Mouse (Mus musculus) midbrain, embryonic 14.5 days (tissue): ENCODE results near the gene P4ha1. TPM values are rescaled to one million over a fixed set of nuclear protein-coding genes. Genes with fewer than 3 reads are reported as not detected.

ENCODE experiments used
- ATAC-seq: fragments of 200-750 bp; cut with Nextera tagmentation; 2 replicates; pipeline ENCODE4 v1.8.0; 2017; ENCODE audit warnings: moderate number of reproducible peaks, moderate library complexity; ENCODE audit not compliant: low FRiP score, low TSS enrichment
- DNase-seq: peaks from one replicate; pipeline ENCODE4 v3.0.0-alpha.2; 2015
- H3K27ac ChIP-seq: fragments of 300-500 bp; sonication (generic); replicated peaks from 2 replicates; pipeline ENCODE4 v1.5.1; 2014; ENCODE audit warnings: mild to moderate bottlenecking, low read depth, low read length, moderate library complexity
- H3K27me3 ChIP-seq: fragments of 300-500 bp; sonication (generic); 2 replicates; pipeline ENCODE4 v1.6.1; 2014; ENCODE audit warnings: low read length, control low read depth, mixed read lengths; ENCODE audit not compliant: control insufficient read depth, insufficient read depth
- H3K36me3 ChIP-seq: fragments of 300-500 bp; sonication (generic); 2 replicates; pipeline ENCODE4 v1.6.1; 2014; ENCODE audit warnings: low read length, control low read depth; ENCODE audit not compliant: control insufficient read depth, insufficient read depth
- H3K4me1 ChIP-seq: fragments of 300-500 bp; sonication (generic); 2 replicates; pipeline ENCODE4 v1.6.1; 2014; ENCODE audit warnings: mild to moderate bottlenecking, antibody characterized with exemption, low read length, control low read depth; ENCODE audit not compliant: control insufficient read depth, insufficient read depth
- H3K4me2 ChIP-seq: fragments of 300-500 bp; sonication (generic); 2 replicates; pipeline ENCODE4 v1.6.1; 2014; ENCODE audit warnings: mild to moderate bottlenecking, low read length, moderate library complexity
- H3K4me3 ChIP-seq: fragments of 300-500 bp; sonication (generic); replicated peaks from 2 replicates; pipeline ENCODE4 v1.5.1; 2014; ENCODE audit warnings: low read depth, low read length
- H3K9ac ChIP-seq: fragments of 300-500 bp; sonication (generic); replicated peaks from 2 replicates; pipeline ENCODE4 v1.6.1; 2014; ENCODE audit warnings: mild to moderate bottlenecking, low read length, moderate library complexity
- H3K9me3 ChIP-seq: fragments of 300-500 bp; sonication (generic); 2 replicates; pipeline ENCODE4 v1.6.1; 2016; ENCODE audit warnings: low read length, control low read depth, mixed read lengths; ENCODE audit not compliant: control insufficient read depth
- whole genome bisulfite sequencing: fragments of 180-500 bp; shearing (Covaris S2); extraction: QIAGEN DNeasy Blood & Tissue Kit; methylation state at CpG from one replicate; pipeline ENCODE4 v1.1.7; 2014; 5-methylcytosine and 5-hydroxymethylcytosine counted together
- polyA plus RNA-seq: library from polyadenylated mRNA; unstranded; fragments of >200 nt; fragmentation: Nextera tagmentation; extraction: Ambion mirVana; gene quantifications from 2 replicates; pipeline ENCODE4 v1.2.1, GENCODE M21; 2014

Gene P4ha1
- polyA plus RNA-seq, 1 experiment from 2014 or later = 22.4 TPM

GRCm38 (mm10) chr10:59331546-59332256, 8.6 kb downstream of the P4ha1 start:
- Histone ChIP-seq H3K27me3 (no peaks in the 10 kb centered on the region), H3K4me2 (no peak overlapping the region), H3K36me3 (no peaks in the 10 kb centered on the region), H3K4me3 (no peak overlapping the region), H3K4me1 (no peaks in the 10 kb centered on the region), H3K9ac (no peak overlapping the region), H3K27ac (no peak overlapping the region), H3K9me3 (no peaks in the 10 kb centered on the region)
- DNase-seq = no peak
- ATAC-seq = no peak
- 92% methylated on average over 6 of the region's 6 CpGs for WGBS

GRCm38 (mm10) chr10:59333400-59333799, 10.3 kb downstream of the P4ha1 start:
- no peaks in the 10 kb centered on the region for H3K9me3 ChIP-seq
- no peak overlapping the region for H3K9ac ChIP-seq
- H3K4me1 ChIP-seq = no peaks in the 10 kb centered on the region
- no peak overlapping the region for H3K4me2 ChIP-seq
- ATAC-seq (no peak), DNase-seq (no peak)
- no peak overlapping the region for H3K4me3 ChIP-seq
- WGBS = 88% methylated on average over 4 of the region's 4 CpGs
- no peaks in the 10 kb centered on the region for H3K27me3 ChIP-seq
- H3K27ac ChIP-seq = no peak overlapping the region
- peaks cover 5% of the 10 kb centered on the region; the same call in 1 of the 2 replicates for H3K36me3 ChIP-seq

- Histone ChIP-seq H3K4me1 (no peaks in the 10 kb centered on the region), H3K36me3 (peaks cover 14% of the 10 kb centered on the region), H3K9me3 (no peaks in the 10 kb centered on the region), H3K4me2 (no peak overlapping the region), H3K9ac (no peak overlapping the region), H3K4me3 (no peak overlapping the region), H3K27me3 (no peaks in the 10 kb centered on the region), H3K27ac (no peak overlapping the region)
- no peak for ATAC-seq
- DNase-seq = peak; percentile 18
- 76% methylated on average over 4 of the region's 4 CpGs for WGBS
These were observed 12.1 kb downstream of the P4ha1 start for GRCm38 (mm10) chr10:59334899-59335798.

GRCm38 (mm10) chr10:59336124-59336523, 13.0 kb downstream of the P4ha1 start:
- no peaks in the 10 kb centered on the region for H3K27me3 ChIP-seq
- H3K4me2 ChIP-seq = no peak overlapping the region
- peaks cover 22% of the 10 kb centered on the region for H3K36me3 ChIP-seq
- no peak for DNase-seq
- no peak overlapping the region for H3K9ac ChIP-seq
- 87% methylated on average over 2 of the region's 2 CpGs for WGBS
- H3K4me1 ChIP-seq = no peaks in the 10 kb centered on the region
- no peak for ATAC-seq
- no peak overlapping the region for H3K4me3 ChIP-seq
- H3K9me3 ChIP-seq = no peaks in the 10 kb centered on the region
- no peak overlapping the region for H3K27ac ChIP-seq

GRCm38 (mm10) chr10:59346560-59346959, 23.5 kb downstream of the P4ha1 start:
- no peaks in the 10 kb centered on the region for H3K9me3 ChIP-seq
- 95% methylated on average over 2 of the region's 2 CpGs for WGBS

GRCm38 (mm10) chr10:59348200-59348599, 25.1 kb downstream of the P4ha1 start:
- no peak overlapping the region for H3K4me2 ChIP-seq
- H3K4me1 ChIP-seq = no peaks in the 10 kb centered on the region
- ATAC-seq = no peak
- H3K27ac ChIP-seq = no peak overlapping the region
- H3K36me3 ChIP-seq = peaks cover 72% of the 10 kb centered on the region
- WGBS = 97% methylated on average over 9 of the region's 9 CpGs
- no peak overlapping the region for H3K9ac ChIP-seq
- H3K4me3 ChIP-seq = no peak overlapping the region
- no peak for DNase-seq
- H3K27me3 ChIP-seq = no peaks in the 10 kb centered on the region
- no peaks in the 10 kb centered on the region for H3K9me3 ChIP-seq

More at GRCm38 (mm10) chr10:59346560-59346959, 23.5 kb downstream of the P4ha1 start:
- Histone ChIP-seq H3K36me3 (peaks cover 60% of the 10 kb centered on the region), H3K27me3 (no peaks in the 10 kb centered on the region), H3K9ac (no peak overlapping the region), H3K4me1 (no peaks in the 10 kb centered on the region), H3K27ac (no peak overlapping the region), H3K4me2 (no peak overlapping the region), H3K4me3 (no peak overlapping the region)
- DNase-seq (no peak), ATAC-seq (no peak)

- no peak for ATAC-seq
- Histone ChIP-seq H3K27me3 (no peaks in the 10 kb centered on the region), H3K27ac (no peak overlapping the region), H3K9ac (no peak overlapping the region), H3K4me1 (no peaks in the 10 kb centered on the region), H3K9me3 (no peaks in the 10 kb centered on the region), H3K4me3 (no peak overlapping the region), H3K36me3 (peaks cover 69% of the 10 kb centered on the region), H3K4me2 (no peak overlapping the region)
- 97% methylated on average over 2 of the region's 2 CpGs for WGBS
- no peak for DNase-seq
These were observed 26.4 kb downstream of the P4ha1 start for GRCm38 (mm10) chr10:59349536-59349935.

- ATAC-seq = no peak
- Histone ChIP-seq H3K4me1 (no peaks in the 10 kb centered on the region), H3K4me2 (no peak overlapping the region), H3K36me3 (peaks cover 58% of the 10 kb centered on the region), H3K27me3 (no peaks in the 10 kb centered on the region), H3K9ac (no peak overlapping the region), H3K27ac (no peak overlapping the region), H3K4me3 (no peak overlapping the region), H3K9me3 (no peaks in the 10 kb centered on the region)
- 72% methylated on average over 1 of the region's 1 CpGs for WGBS
- DNase-seq = no peak
These were observed 30.0 kb downstream of the P4ha1 start for GRCm38 (mm10) chr10:59353065-59353464.
